Mouse (Mus musculus): ENCODE data around the gene Dock2. TPM values are rescaled to one million over a fixed set of nuclear protein-coding genes. Genes with fewer than 3 reads are reported as not detected.

The Dock2 gene
- total and polyA plus RNA-seq, 3 experiments: 79.6 to 151 (median 133) TPM

GRCm38 (mm10) chr11:34826940-34827339, 43.2 kb upstream of the Dock2 start (continued):
- TF ChIP-seq JUN (IDR thresholded peaks at IDR 0.05; ENCODE audit: insufficient read depth, low read depth, low read length) (0 out of 2 replicates have a peak, but pooled peaks have one; percentile 25), TCF12 (IDR thresholded peaks at IDR 0.05; ENCODE audit: low read depth, low read length) (no peak)

DNA sequence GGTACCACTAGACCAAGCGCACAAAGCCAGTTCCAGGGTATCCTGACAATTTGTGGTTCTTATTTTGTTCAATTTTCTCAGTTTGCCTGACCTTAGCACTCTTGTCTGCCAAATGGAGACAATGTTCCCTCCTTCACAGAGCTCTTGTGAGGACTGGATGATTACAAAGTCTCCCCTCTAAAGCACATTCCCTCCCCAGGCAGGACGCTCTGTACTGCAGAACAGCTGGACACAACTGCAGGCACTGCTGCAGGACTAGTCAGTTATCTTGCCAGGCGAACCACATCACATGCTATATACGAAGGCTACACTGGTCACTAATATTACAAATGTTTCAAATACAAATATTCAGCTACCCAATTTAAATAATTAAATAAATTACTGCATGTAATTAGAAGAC, 41.1 kb upstream of the Dock2 start:
- no peak for DNase-seq (ENCODE audit: extremely low read depth)
- Histone ChIP-seq H3K36me3 (replicated peaks in 1 of 2; ENCODE audit: control insufficient read depth in 1 of 2, insufficient read depth in 1 of 2, low read length in 1 of 2) (peaks cover 48 to 86% of the 10 kb centered on the region in 2 experiments), H3K9me3 (replicated peaks; ENCODE audit: low read length) (no peaks in the 10 kb centered on the region), H3K27me3 (replicated peaks) (no peaks in the 10 kb centered on the region), H3K9ac (ENCODE audit: insufficient read depth, low read depth) (no peak overlapping the region), H3K27ac (ENCODE audit: insufficient read depth, low read depth) (no peak overlapping the region), H3K4me2 (ENCODE audit: insufficient read depth, low read depth, poor library complexity, severe bottlenecking) (no peak overlapping the region), H3K4me1 (ENCODE audit: control insufficient read depth in 1 of 2, insufficient read depth in 2 of 2) (peaks cover 0 to 26% of the 10 kb centered on the region in 2 experiments; a peak in 2 of 4 replicates), H3K4me3 (replicated peaks in 1 of 3; ENCODE audit: low read depth in 2 of 3, low read length in 2 of 3, poor library complexity in 1 of 3) (no peak overlapping the region), H3K79me2 (replicated peaks; ENCODE audit: control insufficient read depth, extremely low read depth, insufficient read depth, poor library complexity, severe bottlenecking) (peaks cover 13% of the 10 kb centered on the region)
- dilution Hi-C loops (cut with MboI; ENCODE audit: extremely low pct_ligation_motif_present, extremely low pct_unique_long_range_greater_than_20kb, low sequenced_read_pairs) (no loop called here), in situ Hi-C loops (cut with MboI; ENCODE audit: low pct_ligation_motif_present, low pct_unique_long_range_greater_than_20kb, low sequenced_read_pairs) (loop anchor here (25.0 kb wide), 2 partner anchors 587 to 1013 kb away; partner anchors contain the start of gene Rars)
- TF ChIP-seq UBTF (IDR thresholded peaks at IDR 0.05; ENCODE audit: low read depth, low read length) (no peak), IRF4 (IDR thresholded peaks at IDR 0.05; ENCODE audit: low read depth, low read length) (no peak), MYC (IDR thresholded peaks at IDR 0.05; ENCODE audit: low read depth, low read length) (no peak), E2F4 (IDR thresholded peaks at IDR 0.05; ENCODE audit: insufficient replicate concordance, low read depth, low read length) (no peak), RAD21 (IDR thresholded peaks at IDR 0.05; ENCODE audit: low read depth, low read length) (no peak)

DNA sequence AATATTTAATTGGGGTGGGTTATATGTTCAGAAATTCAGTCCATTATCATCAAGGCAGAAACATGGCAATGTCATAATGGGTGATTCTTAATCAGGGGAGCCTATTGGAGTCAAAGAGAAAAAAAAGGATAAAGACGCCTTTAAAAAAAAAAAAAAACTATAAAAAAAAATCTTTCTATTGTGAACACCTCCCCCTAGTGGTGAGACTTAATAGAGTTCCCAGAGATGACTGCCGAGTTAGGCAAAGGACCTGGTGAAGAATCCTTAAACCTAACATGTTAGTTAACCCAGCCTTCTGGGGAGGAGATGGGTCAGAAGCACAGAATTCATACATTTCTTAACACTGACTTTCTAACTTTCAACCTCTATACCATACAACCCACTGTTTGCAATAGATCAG, 31.1 kb upstream of the Dock2 start:
- no peak overlapping the region for H3K27ac ChIP-seq (ENCODE audit: insufficient read depth, low read depth)
- H3K4me2 ChIP-seq (ENCODE audit: insufficient read depth, low read depth, poor library complexity, severe bottlenecking): no peak overlapping the region
- H3K27me3 ChIP-seq (replicated peaks): no peaks in the 10 kb centered on the region
- H3K4me3 ChIP-seq (replicated peaks in 1 of 3; ENCODE audit: low read depth in 2 of 3, low read length in 2 of 3, poor library complexity in 1 of 3): no peak overlapping the region
- H3K9ac ChIP-seq (ENCODE audit: insufficient read depth, low read depth): no peak overlapping the region
- peaks cover 0 to 3% of the 10 kb centered on the region in 2 experiments; a peak in 1 of 4 replicates for H3K4me1 ChIP-seq (ENCODE audit: control insufficient read depth in 1 of 2, insufficient read depth in 2 of 2)
- peaks cover 66 to 93% of the 10 kb centered on the region in 2 experiments for H3K36me3 ChIP-seq (replicated peaks in 1 of 2; ENCODE audit: control insufficient read depth in 1 of 2, insufficient read depth in 1 of 2, low read length in 1 of 2)
- dilution Hi-C loops (cut with MboI; ENCODE audit: extremely low pct_ligation_motif_present, extremely low pct_unique_long_range_greater_than_20kb, low sequenced_read_pairs): no loop called here
- H3K9me3 ChIP-seq (replicated peaks; ENCODE audit: low read length): no peaks in the 10 kb centered on the region
- H3K79me2 ChIP-seq (replicated peaks; ENCODE audit: control insufficient read depth, extremely low read depth, insufficient read depth, poor library complexity, severe bottlenecking): no peaks in the 10 kb centered on the region
- in situ Hi-C loops (cut with MboI; ENCODE audit: low pct_ligation_motif_present, low pct_unique_long_range_greater_than_20kb, low sequenced_read_pairs): loop anchor here (25.0 kb wide), 1 partner anchor 577 kb away; no protein-coding TSS in a partner anchor
- DNase-seq (ENCODE audit: extremely low read depth): peak; percentile 69
- TF ChIP-seq EP300 (IDR thresholded peaks at IDR 0.05; ENCODE audit: low read length): no peak
- no peak for TF ChIP-seq POLR2AphosphoS2 (IDR thresholded peaks at IDR 0.05; ENCODE audit: low read depth, low read length)
- no peak for TF ChIP-seq KAT2A (IDR thresholded peaks at IDR 0.05; ENCODE audit: insufficient replicate concordance, low read length)
- no peak for TF ChIP-seq MAZ (IDR thresholded peaks at IDR 0.05; ENCODE audit: low read depth, low read length)
- no peak for TF ChIP-seq ETS1 (conservative IDR thresholded peaks at IDR 0.05; ENCODE audit: low read depth, low read length)
- peak; percentile 29; the same call in 1 of the 2 replicates for TF ChIP-seq JUND (conservative IDR thresholded peaks at IDR 0.05; ENCODE audit: low read depth, low read length)
- no peak for TF ChIP-seq NRF1 (IDR thresholded peaks at IDR 0.05; ENCODE audit: low read depth, low read length)
- TF ChIP-seq BHLHE40 (IDR thresholded peaks at IDR 0.05; ENCODE audit: low read depth, low read length): no peak
- TF ChIP-seq CHD1 (IDR thresholded peaks at IDR 0.05; ENCODE audit: low read depth, low read length): no peak
- no peak for TF ChIP-seq ELF1 (IDR thresholded peaks at IDR 0.05; ENCODE audit: low read depth, low read length)
- TF ChIP-seq RCOR1 (conservative IDR thresholded peaks at IDR 0.05; ENCODE audit: low read depth, low read length): no peak
- TF ChIP-seq MAFK (IDR thresholded peaks at IDR 0.05; ENCODE audit: insufficient replicate concordance, low read length): no peak
- TF ChIP-seq TBP (conservative IDR thresholded peaks at IDR 0.05; ENCODE audit: low read depth, low read length): no peak
- no peak for TF ChIP-seq SIN3A (IDR thresholded peaks at IDR 0.05; ENCODE audit: low read length)
- no peak for TF ChIP-seq JUN (IDR thresholded peaks at IDR 0.05; ENCODE audit: insufficient read depth, low read depth, low read length)
- TF ChIP-seq SMC3 (IDR thresholded peaks at IDR 0.05; ENCODE audit: low read depth, low read length): peak; percentile 46
- no peak for TF ChIP-seq NELFE (IDR thresholded peaks at IDR 0.05; ENCODE audit: low read depth, low read length)
- no peak for TF ChIP-seq ZMIZ1 (IDR thresholded peaks at IDR 0.05; ENCODE audit: low read depth, low read length)
- no peak for TF ChIP-seq PAX5 (IDR thresholded peaks at IDR 0.05; ENCODE audit: low read length)
- TF ChIP-seq CTCF (conservative IDR thresholded peaks at IDR 0.05 in 1 of 2, IDR thresholded peaks at IDR 0.05 in 1 of 2; ENCODE audit: low read depth in 2 of 2, low read length in 2 of 2): peak; percentile 44 to 76
- TF ChIP-seq MXI1 (IDR thresholded peaks at IDR 0.05; ENCODE audit: low read depth, low read length): no peak
- no peak for TF ChIP-seq POLR2A (IDR thresholded peaks at IDR 0.05; ENCODE audit: low read depth, low read length)
- no peak for TF ChIP-seq HCFC1 (IDR thresholded peaks at IDR 0.05; ENCODE audit: low read depth, low read length)
- no peak for TF ChIP-seq MEF2A (IDR thresholded peaks at IDR 0.05; ENCODE audit: borderline replicate concordance, low read depth, low read length)
- TF ChIP-seq UBTF (IDR thresholded peaks at IDR 0.05; ENCODE audit: low read depth, low read length): no peak
- no peak for TF ChIP-seq GABPA (IDR thresholded peaks at IDR 0.05; ENCODE audit: insufficient replicate concordance, low read depth, low read length)
- no peak for TF ChIP-seq IRF4 (IDR thresholded peaks at IDR 0.05; ENCODE audit: low read depth, low read length)
